Mouse (Mus musculus) CH12.LX (cell line): ENCODE measurements around the gene Rad9a. TPM values are rescaled to one million over a fixed set of nuclear protein-coding genes. Genes with fewer than 3 reads are reported as not detected.
"Not testable (repeated sequence)": the region's sequence is repeated elsewhere in the genome, so short reads cannot be mapped to it uniquely, and the experiment has no call there.

Source experiments
- DNase-seq: peaks from one replicate; pipeline ENCODE4 v3.0.0-alpha.2; 2013; ENCODE audit errors: extremely low read depth
- H3K27ac ChIP-seq: 2 replicates; pipeline ENCODE4 v1.5.1; 2012; ENCODE audit warnings: low read depth, mild to moderate bottlenecking, control low read depth, moderate library complexity; ENCODE audit not compliant: insufficient read depth
- H3K27me3 ChIP-seq: replicated peaks from 2 replicates; pipeline ENCODE3; 2012; ENCODE audit warnings: inconsistent platforms
- H3K36me3 ChIP-seq, 2 experiments: replicated peaks in 1 of 2; 2 replicates each; pipeline versions ENCODE3 to v1.6.1; 2012; ENCODE audit warnings: inconsistent platforms in 1 of 2, low read length in 1 of 2, mild to moderate bottlenecking in 1 of 2, mixed read lengths in 1 of 2, moderate library complexity in 1 of 2; ENCODE audit not compliant: control insufficient read depth in 1 of 2, insufficient read depth in 1 of 2
- H3K4me1 ChIP-seq, 2 experiments: 2 replicates each; pipeline ENCODE4 v1.6.1; 2012; ENCODE audit warnings: inconsistent platforms in 1 of 2, moderate library complexity in 1 of 2; ENCODE audit not compliant: insufficient read depth in 2 of 2, control insufficient read depth in 1 of 2
- H3K4me2 ChIP-seq: 2 replicates; pipeline ENCODE4 v1.6.1; 2012; ENCODE audit warnings: low read depth, mild to moderate bottlenecking, control low read depth; ENCODE audit not compliant: poor library complexity, insufficient read depth, severe bottlenecking
- H3K4me3 ChIP-seq, 3 experiments: fragments of 150-350 bp in 1 of 3; sonication (generic) in 1 of 3; replicated peaks in 1 of 3; 2 replicates each; pipeline versions ENCODE3 to v1.5.1; 2011 to 2012; ENCODE audit warnings: low read depth in 2 of 3, low read length in 2 of 3, mild to moderate bottlenecking in 2 of 3, moderate library complexity in 2 of 3, control low read depth in 1 of 3, improper control_type of control experiment in 1 of 3, inconsistent platforms in 1 of 3, mixed read lengths in 1 of 3; ENCODE audit not compliant: poor library complexity in 1 of 3
- H3K79me2 ChIP-seq: replicated peaks from 2 replicates; pipeline ENCODE4 v1.6.1; 2012; ENCODE audit warnings: mild to moderate bottlenecking, moderate library complexity; ENCODE audit not compliant: control insufficient read depth, poor library complexity, insufficient read depth, severe bottlenecking; ENCODE audit errors: extremely low read depth
- H3K9ac ChIP-seq: 2 replicates; pipeline ENCODE4 v1.6.1; 2012; ENCODE audit warnings: low read depth, mild to moderate bottlenecking, control low read depth, moderate library complexity; ENCODE audit not compliant: insufficient read depth
- H3K9me3 ChIP-seq: replicated peaks from 2 replicates; pipeline ENCODE3; 2012; ENCODE audit warnings: low read length, inconsistent platforms, mixed read lengths
- BHLHE40 ChIP-seq: IDR thresholded peaks from 2 replicates; pipeline ENCODE4 v1.6.1; 2011; ENCODE audit warnings: mild to moderate bottlenecking, low read depth, low read length, improper control_type of control experiment
- CTCF ChIP-seq, 2 experiments: IDR thresholded peaks in 1 of 2; conservative IDR thresholded peaks in 1 of 2; 2 replicates each; pipeline ENCODE4 v1.5.1; 2011 to 2012; ENCODE audit warnings: low read depth in 2 of 2, low read length in 2 of 2, improper control_type of control experiment in 1 of 2, inconsistent platforms in 1 of 2, mild to moderate bottlenecking in 1 of 2, moderate library complexity in 1 of 2
- ETS1 ChIP-seq: conservative IDR thresholded peaks from 2 replicates; pipeline ENCODE4 v1.6.1; 2012; ENCODE audit warnings: low read depth, mild to moderate bottlenecking, inconsistent platforms, low read length, improper control_type of control experiment, moderate library complexity
- MEF2A ChIP-seq: IDR thresholded peaks from 2 replicates; pipeline ENCODE4 v1.6.1; 2014; ENCODE audit warnings: low read depth, mild to moderate bottlenecking, inconsistent platforms, low read length, improper control_type of control experiment, borderline replicate concordance
- POLR2AphosphoS2 ChIP-seq: IDR thresholded peaks from 2 replicates; pipeline ENCODE4 v1.6.1; 2011; ENCODE audit warnings: low read depth, low read length, improper control_type of control experiment
- RAD21 ChIP-seq: IDR thresholded peaks from 2 replicates; pipeline ENCODE4 v1.6.1; 2011; ENCODE audit warnings: low read depth, mild to moderate bottlenecking, low read length, improper control_type of control experiment, moderate library complexity
- SMC3 ChIP-seq: IDR thresholded peaks from 2 replicates; pipeline ENCODE4 v1.6.1; 2011; ENCODE audit warnings: low read depth, low read length, improper control_type of control experiment
- USF2 ChIP-seq: conservative IDR thresholded peaks from 2 replicates; pipeline ENCODE4 v1.6.1; 2011; ENCODE audit warnings: low read depth, low read length, improper control_type of control experiment
- ZKSCAN1 ChIP-seq: IDR thresholded peaks from 2 replicates; pipeline ENCODE4 v1.6.1; 2012; ENCODE audit warnings: low read depth, inconsistent platforms, low read length, improper control_type of control experiment, borderline replicate concordance
- dilution Hi-C: fragments of 300-500 bp; cut with MboI; formaldehyde crosslinking; loops from 2 replicates; pipeline ENCODE4 v1.14.3; 2020; ENCODE audit warnings: low sequenced_read_pairs; ENCODE audit not compliant: extremely low pct_unique_long_range_greater_than_20kb, extremely low pct_ligation_motif_present
- in situ Hi-C: fragments of 300-500 bp; cut with MboI; formaldehyde crosslinking; loops from 3 replicates; pipeline ENCODE4 v1.14.3; 2019; ENCODE audit warnings: low sequenced_read_pairs, low pct_ligation_motif_present, low pct_unique_long_range_greater_than_20kb, mixed read lengths
- polyA plus RNA-seq: library from polyadenylated mRNA; unstranded; fragments of >175 nt; gene quantifications from 2 replicates; pipeline ENCODE4 v1.2.1, GENCODE M21; 2012; ENCODE audit warnings: low read depth; ENCODE audit not compliant: insufficient read length
- total RNA-seq, 2 experiments: library from RNA; depleted of rRNA; stranded (reverse); fragments of 300-350 nt in 1 of 2; fragments of >200 nt in 1 of 2; gene quantifications; 2 replicates each; pipeline ENCODE4 v1.2.3; 2012 to 2014

The Rad9a gene
- total and polyA plus RNA-seq, 3 experiments: 14.3 to 20.5 (median 20.0) TPM

DNA sequence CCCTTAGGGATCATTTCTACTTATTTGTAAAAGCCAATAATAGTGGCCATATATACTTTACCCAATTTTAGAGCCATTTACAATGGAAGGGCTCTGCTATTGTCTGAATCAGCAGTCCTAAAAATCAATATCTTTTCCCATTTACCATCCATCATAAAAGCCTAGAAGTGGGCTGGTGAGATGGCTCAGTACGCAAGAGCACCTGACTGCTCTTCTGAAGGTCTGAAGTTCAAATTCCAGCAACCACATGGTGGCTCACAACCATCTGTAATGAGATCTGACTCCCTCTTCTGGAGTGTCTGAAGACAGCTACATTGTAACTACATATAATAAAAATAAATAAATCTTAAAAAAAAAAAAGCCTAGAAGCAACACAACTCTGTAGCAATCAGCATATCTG is 47.2 kb upstream of the Rad9a start:
- H3K4me1 ChIP-seq, H3K4me3 ChIP-seq, H3K36me3 ChIP-seq, H3K4me2 ChIP-seq, DNase-seq, in situ Hi-C loops, H3K27me3 ChIP-seq, H3K9me3 ChIP-seq, H3K27ac ChIP-seq, H3K9ac ChIP-seq, H3K79me2 ChIP-seq, dilution Hi-C loops: not testable (repeated sequence)
- peak in 1 of 2 experiments; percentile 37; a peak in 2 of 4 replicates for TF ChIP-seq CTCF (conservative IDR thresholded peaks at IDR 0.05 in 1 of 2, IDR thresholded peaks at IDR 0.05 in 1 of 2; ENCODE audit: low read depth in 2 of 2, low read length in 2 of 2)

DNA sequence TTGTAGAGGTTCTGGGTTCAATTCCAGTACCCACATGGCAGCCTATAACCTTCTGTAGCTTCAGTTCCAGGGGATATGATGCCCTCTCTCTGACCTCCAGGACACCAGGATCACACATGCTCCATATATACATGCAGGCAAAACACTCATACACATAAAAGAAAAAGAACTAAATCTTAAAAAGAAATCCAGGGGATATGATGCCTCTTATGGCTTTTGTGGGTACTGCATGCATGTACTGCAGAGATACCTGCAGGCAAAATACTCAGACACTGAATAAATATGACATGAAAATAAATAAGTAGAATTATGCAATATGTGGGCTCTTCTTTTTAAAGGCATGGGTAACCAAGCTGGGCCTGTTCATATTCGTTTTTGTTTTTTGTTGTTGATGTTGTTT is 45.5 kb upstream of the Rad9a start:
- H3K9ac ChIP-seq: no peak overlapping the region
- H3K4me2 ChIP-seq: no peak overlapping the region
- peaks cover 0 to 5% of the 10 kb centered on the region in 2 experiments; a peak in 2 of 4 replicates for H3K4me1 ChIP-seq
- no peaks in the 10 kb centered on the region for H3K36me3 ChIP-seq
- DNase-seq: no peak
- in situ Hi-C loops: no loop called here
- no peaks in the 10 kb centered on the region for H3K27me3 ChIP-seq
- H3K4me3 ChIP-seq: no peak overlapping the region
- no peaks in the 10 kb centered on the region for H3K79me2 ChIP-seq
- H3K9me3 ChIP-seq: no peaks in the 10 kb centered on the region
- H3K27ac ChIP-seq: no peak overlapping the region
- TF ChIP-seq ZKSCAN1 (no peak), MEF2A (no peak), CTCF (conservative IDR thresholded peaks at IDR 0.05 in 1 of 2, IDR thresholded peaks at IDR 0.05 in 1 of 2; ENCODE audit: low read depth in 2 of 2, low read length in 2 of 2) (peak in 1 of 2 experiments; percentile 51; a peak in 2 of 4 replicates), POLR2AphosphoS2 (no peak), SMC3 (0 out of 2 replicates have a peak, but pooled peaks have one; percentile 24), RAD21 (peak; percentile 30), BHLHE40 (no peak), USF2 (no peak), ETS1 (no peak)
- dilution Hi-C loops: no loop called here

DNA sequence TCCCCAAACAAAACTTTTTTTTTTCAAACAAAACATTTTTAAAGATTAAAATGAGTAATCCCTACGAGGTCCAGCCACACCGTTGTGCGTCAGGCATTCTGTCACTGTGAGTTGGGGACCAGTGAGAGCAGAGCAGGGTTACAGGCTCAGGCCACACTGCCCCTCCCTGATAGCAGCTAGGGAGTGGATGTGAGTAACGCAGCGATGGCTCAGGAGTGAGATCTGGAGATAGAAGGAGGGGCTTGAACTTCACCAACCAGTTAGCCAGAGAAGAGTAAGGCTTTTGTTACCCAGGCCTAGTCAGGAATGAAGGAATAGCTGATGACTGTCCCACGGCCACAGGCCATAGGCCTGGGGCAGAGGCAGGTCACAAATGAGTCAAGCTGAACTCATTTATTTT is 43.3 kb upstream of the Rad9a start:
- Histone ChIP-seq H3K36me3 (no peaks in the 10 kb centered on the region), H3K9me3 (no peaks in the 10 kb centered on the region)
- TF ChIP-seq BHLHE40 (no peak), USF2 (no peak)
- TF ChIP-seq, all 38 proteins: peak for 0
- Histone ChIP-seq H3K27me3 (peaks cover 2% of the 10 kb centered on the region), H3K4me2 (no peak overlapping the region), H3K9ac (no peak overlapping the region), H3K4me1 (peaks cover 0 to 5% of the 10 kb centered on the region in 2 experiments; a peak in 2 of 4 replicates), H3K79me2 (no peaks in the 10 kb centered on the region), H3K4me3 (no peak overlapping the region), H3K27ac (no peak overlapping the region)
- in situ Hi-C loops (no loop called here), dilution Hi-C loops (no loop called here)
- DNase-seq: no peak
